Mouse (Mus musculus) bone marrow, adult 2 months (tissue): ENCODE measurements around the gene Fam221a.

Source experiments
- CTCF ChIP-seq: fragments of 200-500 bp; IDR thresholded peaks from 2 replicates; pipeline ENCODE4 v1.5.1; 2011; ENCODE audit warnings: low read length, control low read depth; ENCODE audit not compliant: control insufficient read depth, insufficient read depth
- POLR2A ChIP-seq: fragments of 200-500 bp; IDR thresholded peaks from 2 replicates; pipeline ENCODE4 v1.6.1; 2011; ENCODE audit warnings: low read depth, mild to moderate bottlenecking, control low read depth, low read length, borderline replicate concordance; ENCODE audit not compliant: control insufficient read depth

GRCm38 (mm10) chr6:49354613-49355012, 12.9 kb upstream of the Fam221a start:
- TF ChIP-seq CTCF (no peak), POLR2A (no peak)
